Mouse (Mus musculus) CH12.LX (cell line): Measurements from ENCODE around the gene Adgra1. TPM values are rescaled to one million over a fixed set of nuclear protein-coding genes. Genes with fewer than 3 reads are reported as not detected.

Source experiments
- DNase-seq: peaks from one replicate; pipeline ENCODE4 v3.0.0-alpha.2; 2013; ENCODE audit errors: extremely low read depth
- H3K27ac ChIP-seq: 2 replicates; pipeline ENCODE4 v1.5.1; 2012; ENCODE audit warnings: low read depth, mild to moderate bottlenecking, control low read depth, moderate library complexity; ENCODE audit not compliant: insufficient read depth
- H3K27me3 ChIP-seq: replicated peaks from 2 replicates; pipeline ENCODE3; 2012; ENCODE audit warnings: inconsistent platforms
- H3K36me3 ChIP-seq, 2 experiments: replicated peaks in 1 of 2; 2 replicates each; pipeline versions ENCODE3 to v1.6.1; 2012; ENCODE audit warnings: inconsistent platforms in 1 of 2, low read length in 1 of 2, mild to moderate bottlenecking in 1 of 2, mixed read lengths in 1 of 2, moderate library complexity in 1 of 2; ENCODE audit not compliant: control insufficient read depth in 1 of 2, insufficient read depth in 1 of 2
- H3K4me1 ChIP-seq, 2 experiments: 2 replicates each; pipeline ENCODE4 v1.6.1; 2012; ENCODE audit warnings: inconsistent platforms in 1 of 2, moderate library complexity in 1 of 2; ENCODE audit not compliant: insufficient read depth in 2 of 2, control insufficient read depth in 1 of 2
- H3K4me2 ChIP-seq: 2 replicates; pipeline ENCODE4 v1.6.1; 2012; ENCODE audit warnings: low read depth, mild to moderate bottlenecking, control low read depth; ENCODE audit not compliant: poor library complexity, insufficient read depth, severe bottlenecking
- H3K4me3 ChIP-seq, 3 experiments: fragments of 150-350 bp in 1 of 3; sonication (generic) in 1 of 3; replicated peaks in 1 of 3; 2 replicates each; pipeline versions ENCODE3 to v1.5.1; 2011 to 2012; ENCODE audit warnings: low read depth in 2 of 3, low read length in 2 of 3, mild to moderate bottlenecking in 2 of 3, moderate library complexity in 2 of 3, control low read depth in 1 of 3, improper control_type of control experiment in 1 of 3, inconsistent platforms in 1 of 3, mixed read lengths in 1 of 3; ENCODE audit not compliant: poor library complexity in 1 of 3
- H3K79me2 ChIP-seq: replicated peaks from 2 replicates; pipeline ENCODE4 v1.6.1; 2012; ENCODE audit warnings: mild to moderate bottlenecking, moderate library complexity; ENCODE audit not compliant: control insufficient read depth, poor library complexity, insufficient read depth, severe bottlenecking; ENCODE audit errors: extremely low read depth
- H3K9ac ChIP-seq: 2 replicates; pipeline ENCODE4 v1.6.1; 2012; ENCODE audit warnings: low read depth, mild to moderate bottlenecking, control low read depth, moderate library complexity; ENCODE audit not compliant: insufficient read depth
- H3K9me3 ChIP-seq: replicated peaks from 2 replicates; pipeline ENCODE3; 2012; ENCODE audit warnings: low read length, inconsistent platforms, mixed read lengths
- BHLHE40 ChIP-seq: IDR thresholded peaks from 2 replicates; pipeline ENCODE4 v1.6.1; 2011; ENCODE audit warnings: mild to moderate bottlenecking, low read depth, low read length, improper control_type of control experiment
- CHD1 ChIP-seq: IDR thresholded peaks from 2 replicates; pipeline ENCODE4 v1.6.1; 2012; ENCODE audit warnings: low read depth, low read length, improper control_type of control experiment, inconsistent platforms
- CHD2 ChIP-seq: IDR thresholded peaks from 2 replicates; pipeline ENCODE4 v1.6.1; 2011; ENCODE audit warnings: low read length, improper control_type of control experiment
- E2F4 ChIP-seq: IDR thresholded peaks from 2 replicates; pipeline ENCODE4 v1.6.1; 2011; ENCODE audit warnings: low read depth, low read length, improper control_type of control experiment; ENCODE audit not compliant: insufficient replicate concordance
- ELF1 ChIP-seq: IDR thresholded peaks from 2 replicates; pipeline ENCODE4 v1.6.1; 2014; ENCODE audit warnings: low read depth, mild to moderate bottlenecking, inconsistent platforms, low read length, improper control_type of control experiment
- GABPA ChIP-seq: IDR thresholded peaks from 2 replicates; pipeline ENCODE4 v1.6.1; 2012; ENCODE audit warnings: low read depth, low read length, improper control_type of control experiment, inconsistent platforms; ENCODE audit not compliant: insufficient replicate concordance
- HCFC1 ChIP-seq: IDR thresholded peaks from 2 replicates; pipeline ENCODE4 v1.6.1; 2012; ENCODE audit warnings: low read depth, mild to moderate bottlenecking, inconsistent platforms, low read length, improper control_type of control experiment
- IRF4 ChIP-seq: IDR thresholded peaks from 2 replicates; pipeline ENCODE4 v1.6.1; 2014; ENCODE audit warnings: low read depth, mild to moderate bottlenecking, inconsistent platforms, low read length, improper control_type of control experiment
- JUND ChIP-seq: conservative IDR thresholded peaks from 2 replicates; pipeline ENCODE4 v1.6.1; 2011; ENCODE audit warnings: low read depth, low read length, improper control_type of control experiment
- KAT2A ChIP-seq: IDR thresholded peaks from 2 replicates; pipeline ENCODE4 v1.6.1; 2012; ENCODE audit warnings: low read length, improper control_type of control experiment, inconsistent platforms; ENCODE audit not compliant: insufficient replicate concordance
- MAX ChIP-seq: IDR thresholded peaks from 2 replicates; pipeline ENCODE4 v1.6.1; 2011; ENCODE audit warnings: low read length, improper control_type of control experiment
- MAZ ChIP-seq: IDR thresholded peaks from 2 replicates; pipeline ENCODE4 v1.6.1; 2012; ENCODE audit warnings: low read depth, mild to moderate bottlenecking, inconsistent platforms, low read length, improper control_type of control experiment, moderate library complexity
- MYC ChIP-seq: IDR thresholded peaks from 2 replicates; pipeline ENCODE4 v1.6.1; 2011; ENCODE audit warnings: low read depth, mild to moderate bottlenecking, improper control_type of control experiment, low read length
- NRF1 ChIP-seq: IDR thresholded peaks from 2 replicates; pipeline ENCODE4 v1.6.1; 2014; ENCODE audit warnings: low read depth, mild to moderate bottlenecking, inconsistent platforms, low read length, improper control_type of control experiment, moderate library complexity
- POLR2A ChIP-seq: IDR thresholded peaks from 2 replicates; pipeline ENCODE4 v1.6.1; 2011; ENCODE audit warnings: low read depth, mild to moderate bottlenecking, improper control_type of control experiment, low read length
- POLR2AphosphoS2 ChIP-seq: IDR thresholded peaks from 2 replicates; pipeline ENCODE4 v1.6.1; 2011; ENCODE audit warnings: low read depth, low read length, improper control_type of control experiment
- RCOR1 ChIP-seq: conservative IDR thresholded peaks from 2 replicates; pipeline ENCODE4 v1.6.1; 2012; ENCODE audit warnings: low read depth, mild to moderate bottlenecking, inconsistent platforms, low read length, improper control_type of control experiment
- SIN3A ChIP-seq: IDR thresholded peaks from 2 replicates; pipeline ENCODE4 v1.6.1; 2012; ENCODE audit warnings: low read length, improper control_type of control experiment, inconsistent platforms
- SMC3 ChIP-seq: IDR thresholded peaks from 2 replicates; pipeline ENCODE4 v1.6.1; 2011; ENCODE audit warnings: low read depth, low read length, improper control_type of control experiment
- TBP ChIP-seq: conservative IDR thresholded peaks from 2 replicates; pipeline ENCODE4 v1.6.1; 2011; ENCODE audit warnings: low read depth, low read length, improper control_type of control experiment
- TCF12 ChIP-seq: IDR thresholded peaks from 2 replicates; pipeline ENCODE4 v1.6.1; 2014; ENCODE audit warnings: low read depth, mild to moderate bottlenecking, inconsistent platforms, low read length, improper control_type of control experiment
- UBTF ChIP-seq: IDR thresholded peaks from 2 replicates; pipeline ENCODE4 v1.6.1; 2012; ENCODE audit warnings: low read depth, mild to moderate bottlenecking, inconsistent platforms, low read length, improper control_type of control experiment, moderate library complexity
- USF2 ChIP-seq: conservative IDR thresholded peaks from 2 replicates; pipeline ENCODE4 v1.6.1; 2011; ENCODE audit warnings: low read depth, low read length, improper control_type of control experiment
- ZC3H11A ChIP-seq: IDR thresholded peaks from 2 replicates; pipeline ENCODE4 v1.6.1; 2012; ENCODE audit warnings: low read depth, mild to moderate bottlenecking, inconsistent platforms, low read length, improper control_type of control experiment
- dilution Hi-C: fragments of 300-500 bp; cut with MboI; formaldehyde crosslinking; loops from 2 replicates; pipeline ENCODE4 v1.14.3; 2020; ENCODE audit warnings: low sequenced_read_pairs; ENCODE audit not compliant: extremely low pct_unique_long_range_greater_than_20kb, extremely low pct_ligation_motif_present
- in situ Hi-C: fragments of 300-500 bp; cut with MboI; formaldehyde crosslinking; loops from 3 replicates; pipeline ENCODE4 v1.14.3; 2019; ENCODE audit warnings: low sequenced_read_pairs, low pct_ligation_motif_present, low pct_unique_long_range_greater_than_20kb, mixed read lengths
- polyA plus RNA-seq: library from polyadenylated mRNA; unstranded; fragments of >175 nt; gene quantifications from 2 replicates; pipeline ENCODE4 v1.2.1, GENCODE M21; 2012; ENCODE audit warnings: low read depth; ENCODE audit not compliant: insufficient read length
- total RNA-seq, 2 experiments: library from RNA; depleted of rRNA; stranded (reverse); fragments of 300-350 nt in 1 of 2; fragments of >200 nt in 1 of 2; gene quantifications; 2 replicates each; pipeline ENCODE4 v1.2.3; 2012 to 2014

Gene Adgra1
- total and polyA plus RNA-seq, 3 experiments: not detected

GRCm38 (mm10) chr7:139806175-139806601 is 27.8 kb upstream of the Adgra1 start:
- H3K4me1 ChIP-seq: no peaks in the 10 kb centered on the region
- no peak overlapping the region for H3K9ac ChIP-seq
- H3K4me2 ChIP-seq: no peak overlapping the region
- DNase-seq: no peak
- H3K27ac ChIP-seq: no peak overlapping the region
- H3K9me3 ChIP-seq: no peaks in the 10 kb centered on the region
- no peak for TF ChIP-seq MYC
- TF ChIP-seq, all 38 proteins: peak for 0
- peaks cover 23% of the 10 kb centered on the region for H3K27me3 ChIP-seq
- H3K36me3 ChIP-seq: no peaks in the 10 kb centered on the region
- dilution Hi-C loops (no loop called here), in situ Hi-C loops (no loop called here)
- H3K4me3 ChIP-seq: no peak overlapping the region
- H3K79me2 ChIP-seq: no peaks in the 10 kb centered on the region

GRCm38 (mm10) chr7:139810036-139810435 is 23.9 kb upstream of the Adgra1 start:
- no peak overlapping the region for H3K9ac ChIP-seq
- dilution Hi-C loops: no loop called here

GRCm38 (mm10) chr7:139811706-139812105 is 22.3 kb upstream of the Adgra1 start:
- Histone ChIP-seq H3K27me3 (peaks cover 20% of the 10 kb centered on the region), H3K4me2 (no peak overlapping the region), H3K79me2 (no peaks in the 10 kb centered on the region), H3K9ac (no peak overlapping the region), H3K9me3 (no peaks in the 10 kb centered on the region), H3K4me1 (no peaks in the 10 kb centered on the region), H3K27ac (no peak overlapping the region), H3K36me3 (no peaks in the 10 kb centered on the region), H3K4me3 (no peak overlapping the region)
- TF ChIP-seq MAX (no peak), USF2 (no peak), POLR2AphosphoS2 (no peak), SMC3 (no peak), CHD2 (no peak), KAT2A (no peak), RCOR1 (no peak)
- in situ Hi-C loops (no loop called here), dilution Hi-C loops (no loop called here)
- DNase-seq: no peak

More at GRCm38 (mm10) chr7:139810036-139810435, 23.9 kb upstream of the Adgra1 start:
- Histone ChIP-seq H3K36me3 (no peaks in the 10 kb centered on the region), H3K4me3 (no peak overlapping the region), H3K4me2 (no peak overlapping the region), H3K4me1 (no peaks in the 10 kb centered on the region), H3K27me3 (peaks cover 24% of the 10 kb centered on the region), H3K9me3 (no peaks in the 10 kb centered on the region), H3K27ac (no peak overlapping the region), H3K79me2 (no peaks in the 10 kb centered on the region)
- TF ChIP-seq TCF12: no peak
- no peak for TF ChIP-seq POLR2AphosphoS2
- TF ChIP-seq USF2: no peak
- no peak for TF ChIP-seq MAZ
- no peak for TF ChIP-seq BHLHE40
- TF ChIP-seq TBP: no peak
- TF ChIP-seq ELF1: no peak
- no peak for TF ChIP-seq NRF1
- no peak for TF ChIP-seq GABPA
- TF ChIP-seq UBTF: no peak
- no peak for TF ChIP-seq SMC3
- TF ChIP-seq CHD2: no peak
- TF ChIP-seq POLR2A: no peak
- TF ChIP-seq HCFC1: no peak
- TF ChIP-seq SIN3A: no peak
- no peak for TF ChIP-seq IRF4
- TF ChIP-seq CHD1: no peak
- no peak for TF ChIP-seq ZC3H11A
- TF ChIP-seq E2F4: no peak
- TF ChIP-seq JUND: no peak
- in situ Hi-C loops: no loop called here
- DNase-seq: no peak
